Mouse (Mus musculus): ENCODE data around the gene Gm8871. TPM values are rescaled to one million over a fixed set of nuclear protein-coding genes. Genes with fewer than 3 reads are reported as not detected.
"Not testable (repeated sequence)": the region's sequence is repeated elsewhere in the genome, so short reads cannot be mapped to it uniquely, and the experiment has no call there.

Gm8871 gene
- total RNA-seq (2021) (not detected), polyA plus RNA-seq (2012; rRNA removed) (not detected in 2 replicates)
- long read RNA-seq = 0 reads

- H3K27ac ChIP-seq; H3K4me1 ChIP-seq (ENCODE audit: control insufficient read depth, insufficient read depth, low read length); intact Hi-C loops (cut with DNase I); H3K27me3 ChIP-seq (ENCODE audit: control insufficient read depth, insufficient read depth, low read length); H3K79me2 ChIP-seq (replicated peaks; ENCODE audit: control insufficient read depth, insufficient read depth, low read length); H3K9ac ChIP-seq (ENCODE audit: low read depth, low read length); H3K4me3 ChIP-seq; H3K36me3 ChIP-seq (ENCODE audit: control insufficient read depth, insufficient read depth, low read length); DNase-seq: not testable (repeated sequence)
- WGBS = 36% methylated on average over 3 of the region's 3 CpGs
Measured at GRCm38 (mm10) chr5:10947505-10947904, at the start of gene Gm8871, which contains the start of gene Gm8857. TSS of gene Gm8871 (plus strand) at chr5:10947805. TSS of gene Gm8857 (plus strand) at chr5:10947807.

- H3K79me2 ChIP-seq (replicated peaks; ENCODE audit: control insufficient read depth, insufficient read depth, low read length); H3K4me1 ChIP-seq (ENCODE audit: control insufficient read depth, insufficient read depth, low read length); H3K36me3 ChIP-seq (ENCODE audit: control insufficient read depth, insufficient read depth, low read length); intact Hi-C loops (cut with DNase I); H3K4me3 ChIP-seq; H3K27ac ChIP-seq; H3K9ac ChIP-seq (ENCODE audit: low read depth, low read length); DNase-seq; H3K27me3 ChIP-seq (ENCODE audit: control insufficient read depth, insufficient read depth, low read length): not testable (repeated sequence)
- WGBS = 70% methylated on average over 2 of the region's 2 CpGs
Measured at GRCm38 (mm10) chr5:10953512-10953911, 5.9 kb downstream of the Gm8871 start.

GRCm38 (mm10) chr5:10958057-10958456, 10.5 kb downstream of the Gm8871 start:
- H3K27me3 ChIP-seq (ENCODE audit: control insufficient read depth, insufficient read depth, low read length); H3K36me3 ChIP-seq (ENCODE audit: control insufficient read depth, insufficient read depth, low read length); H3K79me2 ChIP-seq (replicated peaks; ENCODE audit: control insufficient read depth, insufficient read depth, low read length); H3K9ac ChIP-seq (ENCODE audit: low read depth, low read length); H3K4me3 ChIP-seq; H3K4me1 ChIP-seq (ENCODE audit: control insufficient read depth, insufficient read depth, low read length); intact Hi-C loops (cut with DNase I); H3K27ac ChIP-seq: not testable (repeated sequence)
- WGBS = 72% methylated on average over 7 of the region's 8 CpGs
- peak in 1 of 2 experiments; percentile 10 for DNase-seq

Other genes starting within 250 kb of the Gm8871 start
- not detected for gene Gm8857, start within 50 bp of the Gm8871 start, total RNA-seq (2021)
- gene Gm8857, start within 50 bp of the Gm8871 start, polyA plus RNA-seq (2012; rRNA removed) = not detected in 2 replicates
- not detected for gene Gm8879, start 179.8 kb downstream of the Gm8871 start, total RNA-seq (2021)
- not detected in 2 replicates for gene Gm8879, start 179.8 kb downstream of the Gm8871 start, polyA plus RNA-seq (2012; rRNA removed)
- not detected for gene Gm5861, start 235.3 kb downstream of the Gm8871 start, total RNA-seq (2021)
- gene Gm5861, start 235.3 kb downstream of the Gm8871 start, polyA plus RNA-seq (2012; rRNA removed) = not detected in 2 replicates

Measured in heart, adult 2 months (tissue).